Mouse (Mus musculus) ES-CJ7 (cell line): ENCODE measurements around the gene Agbl3.

Experiments used
- DNase-seq: peaks from one replicate; pipeline ENCODE4 v3.0.0; 2011; ENCODE audit warnings: low read depth, low spot score

Gene Agbl3

GRCm38 (mm10) chr6:34872871-34873270, 92.6 kb downstream of the Agbl3 start:
- DNase-seq = no peak

GRCm38 (mm10) chr6:34874101-34874921, 94.1 kb downstream of the Agbl3 start:
- DNase-seq = no peak

- no peak for DNase-seq
Observed at GRCm38 (mm10) chr6:34875268-34875761, 95.1 kb downstream of the Agbl3 start.

- no peak for DNase-seq
Observed at GRCm38 (mm10) chr6:34875966-34876834, 96.0 kb downstream of the Agbl3 start.

- no peak for DNase-seq
Observed at GRCm38 (mm10) chr6:34876835-34877156, 96.6 kb downstream of the Agbl3 start.

- peak; percentile 87 for DNase-seq
Observed at GRCm38 (mm10) chr6:34877509-34878321, 97.5 kb downstream of the Agbl3 start, which contains the start of gene Cyren. Cyren (minus strand) TSS chr6:34878060.

- no peak for DNase-seq
Observed at GRCm38 (mm10) chr6:34879101-34879740, 99.0 kb downstream of the Agbl3 start.

GRCm38 (mm10) chr6:34879911-34880475, 99.8 kb downstream of the Agbl3 start:
- peak; percentile 61 for DNase-seq

GRCm38 (mm10) chr6:34884724-34885123, 104.5 kb downstream of the Agbl3 start:
- no peak for DNase-seq

GRCm38 (mm10) chr6:34887131-34887850, 107.1 kb downstream of the Agbl3 start:
- no peak for DNase-seq

- DNase-seq = no peak
Observed at GRCm38 (mm10) chr6:34889185-34889584, 109.0 kb downstream of the Agbl3 start.

- no peak for DNase-seq
Observed at GRCm38 (mm10) chr6:34895569-34895968, 115.3 kb downstream of the Agbl3 start.

GRCm38 (mm10) chr6:34896168-34896780, 116.0 kb downstream of the Agbl3 start:
- no peak for DNase-seq

- DNase-seq = no peak
Observed at GRCm38 (mm10) chr6:34899127-34899526, 118.9 kb downstream of the Agbl3 start.

GRCm38 (mm10) chr6:34900990-34901389, 120.8 kb downstream of the Agbl3 start:
- DNase-seq = peak; percentile 39

- DNase-seq = no peak
Observed at GRCm38 (mm10) chr6:34901911-34902444, 121.7 kb downstream of the Agbl3 start.

- no peak for DNase-seq
Observed at GRCm38 (mm10) chr6:34902578-34902977, 122.3 kb downstream of the Agbl3 start.

GRCm38 (mm10) chr6:34903441-34903840, 123.2 kb downstream of the Agbl3 start:
- DNase-seq = no peak

- no peak for DNase-seq
Observed at GRCm38 (mm10) chr6:34903851-34904250, 123.6 kb downstream of the Agbl3 start.
